Mouse (Mus musculus) lung, embryonic 14.5 days (tissue): ENCODE results near the gene Fam163b. TPM values are rescaled to one million over a fixed set of nuclear protein-coding genes. Genes with fewer than 3 reads are reported as not detected.
A peak's percentile ranks its signal among the peaks of the same experiment; 100 is the strongest.

Experiments
- ATAC-seq: fragments of 200-750 bp; cut with Nextera tagmentation; 2 replicates; pipeline ENCODE4 v1.8.0; 2017; ENCODE audit warnings: mild to moderate bottlenecking, moderate TSS enrichment, moderate library complexity; ENCODE audit not compliant: insufficient read depth
- DNase-seq: peaks from one replicate; pipeline ENCODE4 v3.0.0-alpha.2; 2015
- H3K27ac ChIP-seq: fragments of 300-500 bp; sonication (generic); 2 replicates; pipeline ENCODE4 v1.5.1; 2014; ENCODE audit warnings: low read depth, mild to moderate bottlenecking, moderate library complexity
- H3K27me3 ChIP-seq: fragments of 300-500 bp; sonication (generic); 2 replicates; pipeline ENCODE4 v1.6.1; 2014; ENCODE audit warnings: low read length, control low read depth; ENCODE audit not compliant: insufficient read depth
- H3K36me3 ChIP-seq: fragments of 300-500 bp; sonication (generic); 2 replicates; pipeline ENCODE4 v1.6.1; 2014; ENCODE audit warnings: control low read depth; ENCODE audit not compliant: insufficient read depth
- H3K4me1 ChIP-seq: fragments of 300-500 bp; sonication (generic); 2 replicates; pipeline ENCODE4 v1.6.1; 2014; ENCODE audit warnings: antibody characterized with exemption, control low read depth; ENCODE audit not compliant: insufficient read depth
- H3K4me2 ChIP-seq: fragments of 300-500 bp; sonication (generic); 2 replicates; pipeline ENCODE4 v1.6.1; 2014; ENCODE audit warnings: mild to moderate bottlenecking
- H3K4me3 ChIP-seq: fragments of 300-500 bp; sonication (generic); 2 replicates; pipeline ENCODE4 v1.5.1; 2014; ENCODE audit warnings: low read depth, low read length
- H3K9ac ChIP-seq: fragments of 300-500 bp; sonication (generic); 2 replicates; pipeline ENCODE4 v1.6.1; 2014
- H3K9me3 ChIP-seq: fragments of 300-500 bp; sonication (generic); 2 replicates; pipeline ENCODE4 v1.6.1; 2016; ENCODE audit warnings: low read depth, low read length, control low read depth
- CTCF ChIP-seq: IDR thresholded peaks from 2 replicates; pipeline ENCODE4 v1.5.1; 2016; ENCODE audit warnings: antibody characterized with exemption, low read depth
- WGBS: fragments of 180-500 bp; shearing (Covaris S2); extraction: QIAGEN DNeasy Blood & Tissue Kit; methylation state at CpG from one replicate; pipeline ENCODE4 v1.1.7; 2014; 5-methylcytosine and 5-hydroxymethylcytosine counted together
- polyA plus RNA-seq: library from polyadenylated mRNA; unstranded; fragments of >200 nt; fragmentation: Nextera tagmentation; extraction: Ambion mirVana; gene quantifications from 2 replicates; pipeline ENCODE4 v1.2.1, GENCODE M21; 2014

Gene Fam163b
- polyA plus RNA-seq, 1 experiment from 2014 or later = 0.61 TPM

DNA sequence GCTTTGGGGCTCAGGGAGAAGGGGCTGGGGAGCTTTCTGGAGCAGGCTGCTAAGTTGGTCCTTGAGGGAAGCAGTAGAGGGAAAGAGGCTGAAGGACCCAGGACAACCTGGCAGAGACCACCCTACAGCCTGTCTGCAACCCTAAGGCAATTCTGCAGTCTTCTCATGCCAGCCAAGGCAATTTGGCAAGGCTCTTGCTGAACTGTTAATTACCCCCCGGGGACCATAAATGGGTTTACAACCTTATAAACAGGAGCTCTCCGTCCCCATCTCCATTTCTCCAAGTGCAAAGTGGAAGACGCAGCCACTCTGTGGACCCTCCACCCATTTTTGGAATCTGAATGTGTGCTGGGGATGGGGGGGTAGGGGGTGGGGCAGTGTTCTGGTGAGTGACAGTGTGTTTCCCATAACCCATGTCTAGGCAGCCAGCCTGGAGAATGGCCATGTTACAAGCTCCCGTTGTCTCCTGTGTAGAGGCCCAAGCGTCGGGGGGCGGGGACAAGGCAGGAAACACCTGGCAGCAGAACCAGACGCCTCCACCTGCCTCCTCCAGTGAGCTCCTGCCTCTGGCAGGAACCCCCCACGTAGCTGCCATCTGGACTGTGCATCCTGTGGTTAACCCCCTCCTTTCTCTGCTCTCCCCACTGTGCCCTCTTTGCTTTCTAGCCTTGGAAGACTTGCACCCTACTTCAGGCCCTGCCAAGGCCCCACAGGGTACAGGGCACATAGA lies 20.5 kb downstream of the Fam163b start:
- DNase-seq (peak; percentile 60), ATAC-seq (0 out of 2 replicates have a peak, but pooled peaks have one; percentile 2)
- Histone ChIP-seq H3K27me3 (no peaks in the 10 kb centered on the region), H3K9ac (no peak overlapping the region), H3K4me3 (no peak overlapping the region), H3K4me2 (no peak overlapping the region), H3K36me3 (no peaks in the 10 kb centered on the region), H3K4me1 (peaks cover 23% of the 10 kb centered on the region; the same call in 1 of the 2 replicates), H3K9me3 (no peaks in the 10 kb centered on the region), H3K27ac (peak overlapping the region; percentile 42; the same call in 1 of the 2 replicates)
- 25% methylated on average over 9 of the region's 9 CpGs for WGBS
- TF ChIP-seq CTCF = no peak

DNA sequence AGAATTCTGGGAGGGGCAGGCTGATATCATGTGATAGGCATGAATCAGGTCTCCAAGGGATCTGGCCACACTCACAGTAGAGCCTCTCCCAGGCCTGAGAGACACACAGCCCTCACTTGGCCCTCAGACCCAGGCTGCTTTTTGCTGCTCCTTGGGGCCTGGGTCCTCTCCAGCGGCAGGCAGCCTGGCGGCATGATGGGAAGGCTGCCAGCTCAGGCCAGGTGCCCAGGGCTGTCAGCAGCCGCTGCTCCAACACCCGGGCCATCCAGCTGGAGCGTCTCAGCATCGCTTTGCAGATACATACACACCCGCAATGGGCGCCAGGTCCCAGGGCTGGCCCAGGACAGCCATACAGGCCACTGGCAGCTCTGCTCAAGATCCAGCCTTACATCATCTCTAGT lies 22.1 kb downstream of the Fam163b start:
- Histone ChIP-seq H3K4me2 (no peak overlapping the region), H3K27ac (peak overlapping the region; percentile 69; the same call in 1 of the 2 replicates), H3K4me1 (peaks cover 23% of the 10 kb centered on the region; the same call in 1 of the 2 replicates), H3K9ac (no peak overlapping the region), H3K9me3 (no peaks in the 10 kb centered on the region), H3K4me3 (no peak overlapping the region), H3K27me3 (no peaks in the 10 kb centered on the region), H3K36me3 (no peaks in the 10 kb centered on the region)
- ATAC-seq (peak; percentile 94), DNase-seq (peak; percentile 88)
- WGBS = 39% methylated on average over 8 of the region's 8 CpGs
- TF ChIP-seq CTCF = no peak

DNA sequence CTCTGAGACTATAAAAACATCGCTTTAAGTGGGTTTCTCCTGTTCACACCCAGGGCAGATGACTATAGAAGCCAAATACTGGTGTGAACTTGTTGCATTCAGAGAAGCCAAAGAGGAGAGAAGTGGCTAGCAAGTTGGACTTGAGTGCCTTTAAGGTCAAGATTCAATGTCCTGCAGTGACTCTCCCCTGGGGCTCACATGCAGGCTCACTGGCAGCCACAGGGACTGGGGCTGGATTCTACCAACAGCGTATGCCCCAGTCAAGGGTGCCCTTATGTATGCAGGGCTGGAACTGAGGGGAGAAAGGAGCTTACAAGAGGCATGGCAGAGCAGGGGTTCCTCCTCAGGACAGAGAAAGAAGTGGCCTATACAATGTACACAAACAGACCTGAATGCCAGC lies 22.5 kb downstream of the Fam163b start:
- Histone ChIP-seq H3K27ac (peak overlapping the region; percentile 69), H3K4me3 (no peak overlapping the region), H3K9me3 (no peaks in the 10 kb centered on the region), H3K9ac (no peak overlapping the region), H3K4me2 (no peak overlapping the region), H3K36me3 (no peaks in the 10 kb centered on the region), H3K27me3 (no peaks in the 10 kb centered on the region), H3K4me1 (peaks cover 23% of the 10 kb centered on the region; the same call in 1 of the 2 replicates)
- WGBS = 80% methylated on average over 2 of the region's 2 CpGs
- ATAC-seq = peak; percentile 28; the same call in 1 of the 2 replicates
- DNase-seq = no peak
- no peak for TF ChIP-seq CTCF

DNA sequence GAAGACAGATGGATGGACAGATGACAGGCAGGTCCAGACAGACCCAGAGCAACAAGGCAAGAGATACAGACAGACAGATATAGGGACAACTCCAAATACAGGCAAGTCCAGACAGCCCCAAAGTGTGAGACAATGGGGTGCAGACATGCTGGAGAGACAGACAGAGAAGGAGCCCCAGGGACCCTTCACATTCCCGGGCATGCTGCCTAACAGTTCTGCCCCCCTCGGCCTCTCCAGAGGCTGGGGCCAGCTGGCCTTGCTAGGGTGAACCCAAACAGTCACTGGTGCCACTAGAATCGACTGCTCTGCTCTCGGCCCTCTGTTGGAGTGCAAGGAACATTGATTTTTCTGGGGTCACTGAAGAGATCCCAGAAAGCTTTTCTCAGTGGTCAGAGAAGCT lies 23.8 kb downstream of the Fam163b start:
- Histone ChIP-seq H3K4me1 (peaks cover 23% of the 10 kb centered on the region; the same call in 1 of the 2 replicates), H3K4me3 (no peak overlapping the region), H3K36me3 (no peaks in the 10 kb centered on the region), H3K27ac (no peak overlapping the region), H3K9me3 (no peaks in the 10 kb centered on the region), H3K4me2 (no peak overlapping the region), H3K27me3 (no peaks in the 10 kb centered on the region), H3K9ac (no peak overlapping the region)
- DNase-seq = peak; percentile 27
- ATAC-seq = no peak
- WGBS = 33% methylated on average over 4 of the region's 4 CpGs
- TF ChIP-seq CTCF = no peak

DNA sequence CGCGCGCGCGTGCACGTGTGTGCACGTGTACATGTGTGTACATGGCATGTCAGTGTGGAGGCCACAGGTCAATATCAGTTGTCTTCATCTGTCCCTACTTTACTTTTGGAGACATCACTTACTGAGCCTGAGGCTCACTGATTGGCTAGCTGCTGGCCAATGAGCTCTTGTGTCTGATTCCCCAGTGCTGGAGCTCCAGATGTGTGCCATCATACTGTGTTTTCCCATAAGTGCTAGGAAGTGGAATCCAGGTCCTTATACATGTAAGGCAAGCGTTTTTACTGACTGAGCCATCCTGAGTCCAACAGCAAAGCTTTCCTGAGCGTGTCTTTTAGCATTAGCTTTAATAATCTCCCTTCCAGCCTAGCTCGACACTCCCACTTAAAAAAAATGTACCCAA lies 28.1 kb downstream of the Fam163b start:
- DNase-seq (peak; percentile 59), ATAC-seq (peak; percentile 56; the same call in 1 of the 2 replicates)
- H3K27ac ChIP-seq = no peak overlapping the region
- peaks cover 4% of the 10 kb centered on the region; the same call in 1 of the 2 replicates for H3K4me1 ChIP-seq
- WGBS = 81% methylated on average over 10 of the region's 10 CpGs
- no peak overlapping the region for H3K9ac ChIP-seq
- no peaks in the 10 kb centered on the region for H3K27me3 ChIP-seq
- H3K4me3 ChIP-seq = no peak overlapping the region
- TF ChIP-seq CTCF = no peak
- no peaks in the 10 kb centered on the region for H3K9me3 ChIP-seq
- no peak overlapping the region for H3K4me2 ChIP-seq
- H3K36me3 ChIP-seq = no peaks in the 10 kb centered on the region

DNA sequence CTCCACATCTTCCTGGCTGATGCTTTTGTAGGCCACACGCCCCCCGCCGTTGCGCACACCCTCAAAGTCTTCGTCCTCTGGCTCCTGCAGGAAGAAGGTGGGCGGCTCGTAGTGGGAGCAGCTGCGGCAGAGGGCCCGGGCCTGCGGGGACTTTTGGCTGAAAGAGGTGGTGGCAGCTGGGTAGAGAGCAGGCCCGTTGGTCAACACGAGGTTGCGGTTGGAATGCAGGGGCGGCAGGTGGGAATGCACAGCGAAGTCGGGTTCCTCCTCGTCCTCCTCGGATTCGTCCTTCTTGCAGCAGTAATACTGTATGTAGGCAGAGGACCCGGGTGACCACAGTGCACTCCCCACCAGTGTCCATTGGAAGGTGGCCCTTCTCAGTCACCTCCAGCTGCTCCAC lies 29.7 kb downstream of the Fam163b start:
- 72% methylated on average over 20 of the region's 20 CpGs for WGBS
- Histone ChIP-seq H3K9ac (no peak overlapping the region), H3K4me3 (no peak overlapping the region), H3K9me3 (no peaks in the 10 kb centered on the region), H3K27ac (no peak overlapping the region), H3K27me3 (no peaks in the 10 kb centered on the region), H3K4me2 (no peak overlapping the region), H3K4me1 (no peaks in the 10 kb centered on the region), H3K36me3 (no peaks in the 10 kb centered on the region)
- no peak for ATAC-seq
- DNase-seq = no peak
- no peak for TF ChIP-seq CTCF

DNA sequence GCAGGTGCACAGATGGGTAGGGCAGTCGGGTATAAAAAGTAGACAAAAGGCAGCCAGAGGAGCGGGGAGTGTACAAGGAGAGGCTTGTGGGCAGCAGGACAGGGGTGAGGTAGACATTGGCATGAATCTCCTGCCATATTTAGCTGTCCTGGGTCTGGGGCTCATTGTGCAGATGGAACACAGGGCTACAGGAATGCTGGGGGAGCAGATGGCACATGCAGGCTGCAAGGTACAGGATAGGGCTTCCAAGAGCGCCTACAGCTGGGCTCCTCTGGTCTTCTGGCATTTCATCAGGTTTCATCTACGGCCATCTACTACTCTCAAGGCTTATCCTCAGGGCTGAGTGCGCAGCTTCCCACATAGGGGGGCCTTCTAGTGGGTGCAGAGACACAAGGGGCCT lies 33.2 kb downstream of the Fam163b start:
- TF ChIP-seq CTCF = no peak
- H3K9ac ChIP-seq = no peak overlapping the region
- no peak overlapping the region for H3K4me2 ChIP-seq
- no peak overlapping the region for H3K4me3 ChIP-seq
- no peaks in the 10 kb centered on the region for H3K36me3 ChIP-seq
- no peaks in the 10 kb centered on the region for H3K27me3 ChIP-seq
- DNase-seq (no peak), ATAC-seq (no peak)
- no peaks in the 10 kb centered on the region for H3K4me1 ChIP-seq
- WGBS = 81% methylated on average over 5 of the region's 5 CpGs
- H3K9me3 ChIP-seq = no peaks in the 10 kb centered on the region
- H3K27ac ChIP-seq = no peak overlapping the region
